Mouse (Mus musculus): ENCODE data around the gene Dync1i1. TPM values are rescaled to one million over a fixed set of nuclear protein-coding genes. Genes with fewer than 3 reads are reported as not detected.

Gene Dync1i1
- polyA plus RNA-seq, 1 experiment = 19.3 TPM

- TF ChIP-seq POLR2A (IDR thresholded peaks at IDR 0.05; ENCODE audit: borderline replicate concordance, extremely low read depth, insufficient read depth, insufficient read length, poor library complexity, severe bottlenecking) = no peak
- no peak for DNase-seq (ENCODE audit: low read depth)
These were observed 250.8 kb downstream of the Dync1i1 start for GRCm38 (mm10) chr6:5976241-5976640.

- DNase-seq (ENCODE audit: low read depth) = no peak
- TF ChIP-seq POLR2A (IDR thresholded peaks at IDR 0.05; ENCODE audit: borderline replicate concordance, extremely low read depth, insufficient read depth, insufficient read length, poor library complexity, severe bottlenecking) = no peak
- no peak for TF ChIP-seq CTCF (IDR thresholded peaks at IDR 0.05; ENCODE audit: borderline replicate concordance, extremely low read depth, insufficient read depth, insufficient read length)
These were observed 251.9 kb downstream of the Dync1i1 start for GRCm38 (mm10) chr6:5977238-5977920.

DNA sequence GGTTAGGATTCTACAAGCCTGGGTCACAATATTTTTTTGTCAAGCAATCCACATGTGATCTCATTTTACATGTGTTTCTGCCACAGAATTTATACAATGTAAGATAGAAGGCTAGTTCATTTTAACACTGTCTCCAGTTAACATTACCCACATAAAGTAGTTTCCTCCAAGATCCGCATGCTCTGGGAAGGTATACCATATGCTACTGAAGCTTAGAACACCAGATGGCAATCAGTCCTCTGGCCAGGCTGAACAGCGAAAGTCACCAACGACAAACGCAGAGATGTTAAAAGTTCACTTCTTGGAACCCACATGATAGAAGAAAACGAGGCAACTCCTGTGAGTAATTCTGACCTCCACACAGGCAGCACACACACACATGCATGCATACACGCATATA is 265.8 kb downstream of the Dync1i1 start:
- DNase-seq (ENCODE audit: low read depth) = peak; percentile 49
- TF ChIP-seq POLR2A (IDR thresholded peaks at IDR 0.05; ENCODE audit: borderline replicate concordance, extremely low read depth, insufficient read depth, insufficient read length, poor library complexity, severe bottlenecking) (no peak), CTCF (IDR thresholded peaks at IDR 0.05; ENCODE audit: borderline replicate concordance, extremely low read depth, insufficient read depth, insufficient read length) (no peak)

DNA sequence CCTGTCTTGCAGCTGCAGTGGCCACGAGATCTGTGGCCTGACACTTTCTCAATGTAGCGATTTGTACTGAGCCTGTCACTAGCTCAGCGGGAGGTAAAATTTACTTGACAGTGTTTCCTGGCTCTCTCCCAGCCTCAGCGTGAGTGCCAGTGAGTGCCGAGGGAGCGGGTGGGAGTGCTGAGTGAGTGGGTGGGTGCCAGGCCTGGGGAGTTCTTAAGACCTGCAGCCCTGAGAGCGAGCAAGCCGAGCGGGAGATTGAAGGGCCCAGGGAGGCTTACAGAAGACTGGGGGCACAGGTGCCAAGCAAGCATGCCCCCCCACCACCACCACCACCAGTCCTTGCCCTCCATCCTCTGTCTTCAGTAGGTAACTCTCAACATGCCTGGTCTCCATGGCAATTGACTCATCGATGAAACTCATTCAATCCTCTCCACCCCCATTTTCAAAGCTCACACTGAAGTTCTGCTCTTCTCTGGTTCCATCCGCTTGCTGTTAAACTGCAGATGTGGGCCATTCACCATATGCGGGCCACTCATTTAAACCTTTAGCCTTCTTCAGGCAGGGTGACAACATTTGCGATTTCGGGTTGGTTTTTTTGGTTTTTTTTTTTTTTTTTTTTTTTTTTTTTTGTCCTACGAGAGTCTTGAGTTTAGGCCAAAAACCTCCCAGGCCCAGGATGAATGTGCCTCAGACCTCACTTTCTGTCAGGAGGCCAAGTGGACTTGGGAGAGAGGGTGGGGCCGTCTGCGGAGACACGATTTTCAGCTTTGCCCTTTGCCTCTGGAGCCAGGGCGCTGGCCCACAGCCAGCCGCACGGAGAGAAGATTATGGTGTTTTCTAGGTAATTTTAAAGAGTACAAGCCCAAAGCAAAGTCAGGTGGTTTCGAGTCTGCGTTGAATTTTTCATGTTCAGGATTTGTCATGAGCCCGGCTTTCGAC is 266.6 kb downstream of the Dync1i1 start:
- DNase-seq (ENCODE audit: low read depth) = peak; percentile 91

GRCm38 (mm10) chr6:5993056-5993455 is 267.6 kb downstream of the Dync1i1 start:
- peak; percentile 86 for DNase-seq (ENCODE audit: low read depth)
- TF ChIP-seq CTCF (IDR thresholded peaks at IDR 0.05; ENCODE audit: borderline replicate concordance, extremely low read depth, insufficient read depth, insufficient read length) = no peak
- TF ChIP-seq POLR2A (IDR thresholded peaks at IDR 0.05; ENCODE audit: borderline replicate concordance, extremely low read depth, insufficient read depth, insufficient read length, poor library complexity, severe bottlenecking) = no peak

More for the DNA sequence above, 266.6 kb downstream of the Dync1i1 start:
- no peak for TF ChIP-seq POLR2A (IDR thresholded peaks at IDR 0.05; ENCODE audit: borderline replicate concordance, extremely low read depth, insufficient read depth, insufficient read length, poor library complexity, severe bottlenecking)
- no peak for TF ChIP-seq CTCF (IDR thresholded peaks at IDR 0.05; ENCODE audit: borderline replicate concordance, extremely low read depth, insufficient read depth, insufficient read length)

DNA sequence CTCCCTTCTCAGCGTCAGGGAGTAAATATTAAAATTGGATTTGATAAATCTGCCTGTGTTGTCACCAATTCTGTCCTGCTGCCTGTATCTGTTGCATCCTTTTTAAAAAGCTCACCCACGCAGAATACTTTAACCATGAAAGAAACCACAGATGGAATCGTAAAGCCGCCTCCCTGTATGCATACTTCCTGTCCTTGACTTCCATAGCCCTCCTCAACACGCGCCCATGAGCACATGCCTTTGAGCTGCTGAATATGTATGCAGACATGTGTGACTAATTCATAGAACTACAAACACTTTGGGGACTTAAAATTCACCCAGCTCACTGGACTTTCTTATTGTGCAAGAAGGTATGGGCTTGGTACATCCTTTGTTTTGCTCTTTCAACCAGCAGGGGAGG is 272.1 kb downstream of the Dync1i1 start:
- TF ChIP-seq CTCF (IDR thresholded peaks at IDR 0.05; ENCODE audit: borderline replicate concordance, extremely low read depth, insufficient read depth, insufficient read length) (no peak), POLR2A (IDR thresholded peaks at IDR 0.05; ENCODE audit: borderline replicate concordance, extremely low read depth, insufficient read depth, insufficient read length, poor library complexity, severe bottlenecking) (no peak)
- DNase-seq (ENCODE audit: low read depth) = peak; percentile 44

DNA sequence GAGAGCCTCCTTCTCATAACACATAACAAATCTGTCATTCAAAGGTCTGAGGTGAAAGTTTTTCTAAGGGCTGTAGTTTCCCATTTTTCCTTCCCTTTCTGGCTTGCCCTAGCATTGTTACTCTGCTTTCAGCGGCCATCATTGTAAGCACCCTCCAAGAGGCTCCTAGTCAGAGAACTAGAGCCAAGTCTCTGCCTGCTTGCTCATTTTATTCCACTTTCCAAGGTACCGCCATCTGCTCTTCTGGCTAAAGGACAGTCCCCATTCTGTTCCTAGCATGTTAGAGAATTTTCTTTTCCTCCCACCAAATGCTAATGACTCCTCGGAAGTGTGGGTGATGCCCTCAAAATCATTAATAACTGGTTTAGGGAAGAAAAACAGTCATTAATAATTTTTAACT is 276.6 kb downstream of the Dync1i1 start:
- DNase-seq (ENCODE audit: low read depth) = peak; percentile 73
- TF ChIP-seq POLR2A (IDR thresholded peaks at IDR 0.05; ENCODE audit: borderline replicate concordance, extremely low read depth, insufficient read depth, insufficient read length, poor library complexity, severe bottlenecking) (no peak), CTCF (IDR thresholded peaks at IDR 0.05; ENCODE audit: borderline replicate concordance, extremely low read depth, insufficient read depth, insufficient read length) (no peak)

DNA sequence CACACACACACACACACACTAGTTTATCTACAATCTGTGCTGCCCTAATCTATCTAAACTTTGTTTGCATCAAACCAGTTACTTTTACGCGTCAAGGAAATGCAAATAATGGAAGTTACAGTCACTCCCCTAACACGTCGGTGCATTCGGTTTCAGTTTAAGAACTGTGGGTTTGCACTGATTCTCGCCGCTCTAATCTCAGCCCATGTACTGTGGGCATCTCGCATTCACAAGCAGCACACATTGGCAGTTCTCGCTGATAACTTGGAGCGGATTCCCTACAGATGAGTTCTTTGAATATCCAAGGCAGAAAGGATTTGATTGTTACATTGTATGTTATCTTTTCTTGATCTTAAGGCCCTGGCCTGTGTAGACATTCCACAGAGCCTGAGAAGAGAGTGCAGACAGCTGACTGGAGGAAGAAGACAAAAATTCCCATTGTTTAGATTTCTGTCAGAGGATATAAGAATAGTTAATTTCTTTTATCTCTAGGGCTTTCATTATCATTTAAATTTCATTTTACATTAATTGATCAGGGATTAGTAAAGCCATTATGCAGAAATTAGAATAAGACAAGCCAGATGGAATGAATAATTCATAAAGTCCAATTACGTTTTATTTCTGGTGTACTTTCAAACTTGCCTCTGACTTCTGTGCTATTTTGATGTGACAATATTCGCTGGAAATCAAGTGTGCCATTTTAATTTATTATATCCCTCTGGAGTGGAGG is 279.5 kb downstream of the Dync1i1 start:
- peak; percentile 73 for DNase-seq (ENCODE audit: low read depth)

GRCm38 (mm10) chr6:6005762-6006431 is 280.5 kb downstream of the Dync1i1 start:
- no peak for TF ChIP-seq POLR2A (IDR thresholded peaks at IDR 0.05; ENCODE audit: borderline replicate concordance, extremely low read depth, insufficient read depth, insufficient read length, poor library complexity, severe bottlenecking)
- TF ChIP-seq CTCF (IDR thresholded peaks at IDR 0.05; ENCODE audit: borderline replicate concordance, extremely low read depth, insufficient read depth, insufficient read length) = peak; percentile 98
- peak; percentile 95 for DNase-seq (ENCODE audit: low read depth)

More for the DNA sequence above, 279.5 kb downstream of the Dync1i1 start:
- TF ChIP-seq CTCF (IDR thresholded peaks at IDR 0.05; ENCODE audit: borderline replicate concordance, extremely low read depth, insufficient read depth, insufficient read length) (no peak), POLR2A (IDR thresholded peaks at IDR 0.05; ENCODE audit: borderline replicate concordance, extremely low read depth, insufficient read depth, insufficient read length, poor library complexity, severe bottlenecking) (no peak)

DNA sequence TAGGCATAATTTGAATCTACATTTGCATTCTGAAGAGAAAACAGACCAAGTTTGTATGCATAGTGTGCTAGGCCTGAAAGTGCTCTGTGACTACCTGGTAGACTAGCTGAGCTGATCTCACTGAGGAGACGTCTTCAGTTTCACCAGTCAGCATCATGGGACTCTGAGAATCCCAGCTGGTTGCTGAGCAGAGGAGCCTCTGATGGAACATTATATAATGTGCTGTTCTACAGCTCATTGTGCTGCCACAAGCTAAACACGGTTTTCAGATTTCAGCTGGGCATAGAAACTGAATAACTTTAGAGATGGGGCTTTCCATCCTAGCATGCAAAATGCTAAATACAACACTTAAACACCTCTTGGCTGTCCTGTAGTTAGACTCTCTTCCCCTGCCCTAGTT is 285.9 kb downstream of the Dync1i1 start:
- DNase-seq (ENCODE audit: low read depth) = no peak
- no peak for TF ChIP-seq POLR2A (IDR thresholded peaks at IDR 0.05; ENCODE audit: borderline replicate concordance, extremely low read depth, insufficient read depth, insufficient read length, poor library complexity, severe bottlenecking)
- TF ChIP-seq CTCF (IDR thresholded peaks at IDR 0.05; ENCODE audit: borderline replicate concordance, extremely low read depth, insufficient read depth, insufficient read length) = no peak
